Mouse (Mus musculus) limb, embryonic 13.5 days (tissue): ENCODE results near the gene Mrpl38. TPM values are rescaled to one million over a fixed set of nuclear protein-coding genes. Genes with fewer than 3 reads are reported as not detected.

Experiments
- ATAC-seq: fragments of 200-750 bp; cut with Nextera tagmentation; 2 replicates; pipeline ENCODE4 v1.8.0; 2017; ENCODE audit warnings: low read depth, moderate number of reproducible peaks, moderate TSS enrichment; ENCODE audit not compliant: low FRiP score
- H3K27ac ChIP-seq: fragments of 300-500 bp; sonication (generic); 2 replicates; pipeline ENCODE4 v1.5.1; 2015; ENCODE audit warnings: inconsistent platforms, mild to moderate bottlenecking, moderate library complexity
- H3K27me3 ChIP-seq: fragments of 300-500 bp; sonication (generic); 2 replicates; pipeline ENCODE4 v1.6.1; 2015; ENCODE audit warnings: mild to moderate bottlenecking, inconsistent platforms
- H3K36me3 ChIP-seq: fragments of 300-500 bp; sonication (generic); 2 replicates; pipeline ENCODE4 v1.6.1; 2015; ENCODE audit warnings: inconsistent platforms, mild to moderate bottlenecking, moderate library complexity
- H3K4me1 ChIP-seq: fragments of 300-500 bp; sonication (generic); 2 replicates; pipeline ENCODE4 v1.6.1; 2015; ENCODE audit warnings: inconsistent platforms
- H3K4me2 ChIP-seq: fragments of 300-500 bp; sonication (generic); replicated peaks from 2 replicates; pipeline ENCODE4 v1.6.1; 2015; ENCODE audit warnings: inconsistent platforms, mild to moderate bottlenecking, moderate library complexity
- H3K4me3 ChIP-seq: fragments of 300-500 bp; sonication (generic); 2 replicates; pipeline ENCODE4 v1.5.1; 2015; ENCODE audit warnings: moderate library complexity, mild to moderate bottlenecking, inconsistent platforms
- H3K9ac ChIP-seq: fragments of 300-500 bp; sonication (generic); 2 replicates; pipeline ENCODE4 v1.6.1; 2015; ENCODE audit warnings: mild to moderate bottlenecking, inconsistent platforms
- H3K9me3 ChIP-seq: fragments of 300-500 bp; sonication (generic); 2 replicates; pipeline ENCODE4 v1.6.1; 2016; ENCODE audit warnings: inconsistent platforms
- WGBS: fragments of 180-500 bp; shearing (Covaris S2); methylation state at CpG from one replicate; pipeline ENCODE4 v1.1.7; 2015; 5-methylcytosine and 5-hydroxymethylcytosine counted together
- polyA plus RNA-seq: library from polyadenylated mRNA; unstranded; fragments of >200 nt; fragmentation: Nextera tagmentation; extraction: Ambion mirVana; gene quantifications from 2 replicates; pipeline ENCODE4 v1.2.1, GENCODE M21; 2015

The Mrpl38 gene
- polyA plus RNA-seq, result 86.0 and 86.3 TPM in 2 replicates

GRCm38 (mm10) chr11:116138468-116139138 lies at the start of gene Mrpl38:
Gene Mrpl38 (minus strand): TSS chr11:116138868.
- Histone ChIP-seq H3K4me2 (peak within 1 kb of the TSS; percentile 77), H3K9me3 (no peaks in the 10 kb centered on the region), H3K9ac (peak within 1 kb of the TSS; percentile 84), H3K4me3 (peak within 1 kb of the TSS; percentile 92), H3K27ac (peak within 1 kb of the TSS; percentile 79), H3K4me1 (peaks cover 21% of the 10 kb centered on the region), H3K27me3 (no peaks in the 10 kb centered on the region), H3K36me3 (peaks cover 49% of the 10 kb centered on the region)
- ATAC-seq, result peak; percentile 96
- WGBS, result under 1% methylated on average over 60 of the region's 60 CpGs

- H3K36me3 ChIP-seq, result peaks cover 70% of the 10 kb centered on the region
- WGBS, result 78% methylated on average over 11 of the region's 11 CpGs
Measured at GRCm38 (mm10) chr11:116187226-116187930, 48.7 kb upstream of the Mrpl38 start.

GRCm38 (mm10) chr11:116186360-116186759 lies 47.7 kb upstream of the Mrpl38 start:
- Histone ChIP-seq H3K9me3 (no peaks in the 10 kb centered on the region), H3K4me1 (peaks cover 6% of the 10 kb centered on the region; the same call in 1 of the 2 replicates), H3K4me2 (no peak overlapping the region), H3K36me3 (peaks cover 76% of the 10 kb centered on the region), H3K27me3 (no peaks in the 10 kb centered on the region), H3K9ac (no peak overlapping the region), H3K4me3 (no peak overlapping the region), H3K27ac (peak overlapping the region; percentile 58; the same call in 1 of the 2 replicates)
- 85% methylated on average over 11 of the region's 11 CpGs for WGBS
- ATAC-seq, result no peak

More at GRCm38 (mm10) chr11:116187226-116187930, 48.7 kb upstream of the Mrpl38 start:
- H3K9me3 ChIP-seq, result no peaks in the 10 kb centered on the region
- no peak overlapping the region for H3K27ac ChIP-seq
- no peak for ATAC-seq
- H3K27me3 ChIP-seq, result no peaks in the 10 kb centered on the region
- peaks cover 6% of the 10 kb centered on the region; the same call in 1 of the 2 replicates for H3K4me1 ChIP-seq
- H3K4me2 ChIP-seq, result no peak overlapping the region
- no peak overlapping the region for H3K4me3 ChIP-seq
- H3K9ac ChIP-seq, result no peak overlapping the region

- no peak for ATAC-seq
- Histone ChIP-seq H3K27ac (no peak overlapping the region; the same call in 1 of the 2 replicates), H3K4me2 (no peak overlapping the region), H3K9me3 (no peaks in the 10 kb centered on the region), H3K9ac (no peak overlapping the region), H3K4me3 (no peak overlapping the region), H3K36me3 (peaks cover 73% of the 10 kb centered on the region), H3K4me1 (peaks cover 6% of the 10 kb centered on the region; the same call in 1 of the 2 replicates), H3K27me3 (no peaks in the 10 kb centered on the region)
- WGBS, result 76% methylated on average over 3 of the region's 3 CpGs
Measured at GRCm38 (mm10) chr11:116185836-116186235, 47.2 kb upstream of the Mrpl38 start.

GRCm38 (mm10) chr11:116178411-116179121 lies 39.9 kb upstream of the Mrpl38 start:
- Histone ChIP-seq H3K4me2 (no peak overlapping the region), H3K9ac (no peak overlapping the region), H3K4me3 (no peak overlapping the region), H3K27ac (no peak overlapping the region), H3K9me3 (no peaks in the 10 kb centered on the region), H3K4me1 (no peaks in the 10 kb centered on the region), H3K27me3 (no peaks in the 10 kb centered on the region), H3K36me3 (peaks cover 90% of the 10 kb centered on the region)
- no peak for ATAC-seq
- WGBS, result 87% methylated on average over 20 of the region's 20 CpGs

GRCm38 (mm10) chr11:116176010-116176409 lies 37.3 kb upstream of the Mrpl38 start:
- H3K9ac ChIP-seq, result no peak overlapping the region
- WGBS, result 91% methylated on average over 7 of the region's 7 CpGs
- no peak overlapping the region for H3K4me2 ChIP-seq
- H3K4me3 ChIP-seq, result no peak overlapping the region
- H3K27me3 ChIP-seq, result no peaks in the 10 kb centered on the region
- H3K9me3 ChIP-seq, result no peaks in the 10 kb centered on the region
- ATAC-seq, result no peak
- H3K27ac ChIP-seq, result no peak overlapping the region
- no peaks in the 10 kb centered on the region for H3K4me1 ChIP-seq
- H3K36me3 ChIP-seq, result peaks cover 94% of the 10 kb centered on the region

- 93% methylated on average over 22 of the region's 22 CpGs for WGBS
- H3K27ac ChIP-seq, result no peak overlapping the region
- ATAC-seq, result no peak
- no peak overlapping the region for H3K4me2 ChIP-seq
- H3K9me3 ChIP-seq, result no peaks in the 10 kb centered on the region
- H3K36me3 ChIP-seq, result peaks cover 83% of the 10 kb centered on the region
- H3K4me3 ChIP-seq, result no peak overlapping the region
- H3K9ac ChIP-seq, result no peak overlapping the region
- no peaks in the 10 kb centered on the region for H3K4me1 ChIP-seq
- H3K27me3 ChIP-seq, result no peaks in the 10 kb centered on the region
Measured at GRCm38 (mm10) chr11:116174775-116175448, 36.2 kb upstream of the Mrpl38 start.

- peaks cover 57% of the 10 kb centered on the region for H3K36me3 ChIP-seq
- 89% methylated on average over 2 of the region's 2 CpGs for WGBS
- no peak for ATAC-seq
Measured at GRCm38 (mm10) chr11:116171959-116172358, 33.3 kb upstream of the Mrpl38 start.

GRCm38 (mm10) chr11:116170003-116170800 lies 31.5 kb upstream of the Mrpl38 start:
- ATAC-seq, result no peak
- Histone ChIP-seq H3K27ac (no peak overlapping the region), H3K27me3 (no peaks in the 10 kb centered on the region), H3K9ac (no peak overlapping the region), H3K9me3 (no peaks in the 10 kb centered on the region), H3K4me1 (peaks cover 18% of the 10 kb centered on the region), H3K36me3 (peaks cover 48% of the 10 kb centered on the region), H3K4me3 (no peak overlapping the region), H3K4me2 (no peak overlapping the region)
- 82% methylated on average over 5 of the region's 5 CpGs for WGBS

More at GRCm38 (mm10) chr11:116171959-116172358, 33.3 kb upstream of the Mrpl38 start:
- Histone ChIP-seq H3K27me3 (no peaks in the 10 kb centered on the region), H3K27ac (no peak overlapping the region), H3K4me3 (no peak overlapping the region), H3K4me2 (no peak overlapping the region), H3K4me1 (peaks cover 10% of the 10 kb centered on the region), H3K9me3 (no peaks in the 10 kb centered on the region), H3K9ac (no peak overlapping the region)

- WGBS, result 83% methylated on average over 3 of the region's 3 CpGs
- no peak overlapping the region for H3K9ac ChIP-seq
- H3K27me3 ChIP-seq, result no peaks in the 10 kb centered on the region
- no peak overlapping the region for H3K27ac ChIP-seq
- no peak for ATAC-seq
- no peak overlapping the region for H3K4me2 ChIP-seq
- no peaks in the 10 kb centered on the region for H3K9me3 ChIP-seq
- H3K4me3 ChIP-seq, result no peak overlapping the region
- H3K36me3 ChIP-seq, result peaks cover 48% of the 10 kb centered on the region
- H3K4me1 ChIP-seq, result peaks cover 18% of the 10 kb centered on the region
Measured at GRCm38 (mm10) chr11:116169214-116169613, 30.5 kb upstream of the Mrpl38 start.

- Histone ChIP-seq H3K4me3 (peak within 1 kb of the TSS; percentile 59), H3K9me3 (no peaks in the 10 kb centered on the region), H3K9ac (peak within 1 kb of the TSS; percentile 85), H3K36me3 (peaks cover 44% of the 10 kb centered on the region), H3K27ac (peak within 1 kb of the TSS; percentile 77), H3K4me2 (peak within 1 kb of the TSS; percentile 84), H3K4me1 (peaks cover 18% of the 10 kb centered on the region), H3K27me3 (no peaks in the 10 kb centered on the region)
- WGBS, result under 1% methylated on average over 40 of the region's 40 CpGs
- peak; percentile 97 for ATAC-seq
Measured at GRCm38 (mm10) chr11:116167884-116168439, 29.3 kb upstream of the Mrpl38 start, which contains the start of gene Fbf1. Gene Fbf1 (minus strand): TSS chr11:116168166.
